Mouse (Mus musculus) kidney, postnatal 4 days (tissue): ENCODE measurements at regions not wholly inside any gene's neighbourhood (a gene's known extent, or its start where the extent isn't known, plus 50 kb on each side); places are given as distances from the start of the nearest gene placed in this dataset.
"Not testable (repeated sequence)": the region's sequence is repeated elsewhere in the genome, so short reads cannot be mapped to it uniquely, and the experiment has no call there.

Source experiments
- DNase-seq, 2 experiments: peaks; one replicate each; pipeline ENCODE4 v3.0.0; 2021; ENCODE audit warnings: mixed read lengths in 2 of 2

DNA sequence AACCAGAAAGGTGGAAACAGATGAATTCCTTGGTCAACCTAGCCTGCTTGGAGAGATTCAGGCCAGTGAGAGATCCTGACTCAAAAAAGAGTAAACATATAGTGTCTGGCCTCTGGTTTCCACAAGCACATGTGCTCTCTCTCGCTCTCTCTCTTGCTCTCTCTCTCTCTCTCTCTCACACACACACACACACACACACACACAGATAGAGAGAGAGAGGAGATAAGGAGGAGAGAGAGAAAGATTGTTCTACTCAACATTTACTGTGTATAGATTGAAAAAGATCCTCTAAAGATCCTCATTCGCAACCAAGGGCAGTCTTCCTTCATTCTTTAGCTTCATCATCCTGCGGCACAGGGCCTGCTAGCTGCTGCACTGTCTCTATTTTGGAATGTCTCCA lies 54.9 kb upstream of the Cdyl start:
- DNase-seq, result no peak

DNA sequence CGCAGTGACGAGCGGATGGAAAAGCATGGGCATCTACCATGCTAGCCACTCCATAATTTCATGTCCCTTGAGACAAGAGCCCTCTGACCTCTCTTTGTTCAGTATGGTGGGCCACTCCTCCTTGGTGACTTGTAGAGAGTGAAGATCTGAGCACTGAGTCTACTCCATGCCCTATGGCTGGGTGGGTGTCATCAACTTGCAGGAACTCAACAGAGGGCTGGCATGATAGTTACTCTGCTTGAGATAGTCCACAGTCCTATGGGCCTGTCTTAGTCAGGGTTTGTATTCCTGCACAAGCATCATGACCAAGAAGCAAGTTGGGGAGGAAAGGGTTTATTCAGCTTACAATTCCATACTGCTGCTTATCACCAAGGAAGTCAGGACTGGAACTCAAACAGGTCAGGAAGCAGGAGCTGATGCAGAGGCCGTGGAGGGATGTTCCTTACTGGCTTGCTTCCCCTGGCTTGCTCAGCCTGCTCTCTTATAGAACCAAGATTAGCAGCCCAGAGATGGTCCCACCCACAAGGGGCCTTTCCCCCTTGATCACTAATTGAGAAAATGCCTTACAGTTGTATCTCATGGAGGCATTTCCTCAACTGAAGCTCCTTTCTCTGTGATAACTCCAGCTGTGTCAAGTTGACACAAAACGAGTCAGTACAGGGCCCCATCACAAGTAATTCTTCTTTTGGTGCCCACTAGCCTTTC lies 52.6 kb upstream of the Cdyl start:
- not testable (repeated sequence) for DNase-seq

- DNase-seq, result no peak
These were observed 51.9 kb upstream of the Cdyl start for GRCm38 (mm10) chr13:35607710-35608109.
